Mouse (Mus musculus) lung, postnatal 10 days (tissue): ENCODE measurements around the gene Mlx.

Experiments
- DNase-seq: peaks from one replicate; pipeline ENCODE4 v3.0.0; 2021

Mlx gene

GRCm38 (mm10) chr11:101086756-101087681 lies at the start of gene Mlx:
Mlx (plus strand) TSS chr11:101087277.
- peak; percentile 96 for DNase-seq

GRCm38 (mm10) chr11:101037795-101038194 lies 49.3 kb upstream of the Mlx start:
- no peak for DNase-seq

- no peak for DNase-seq
These were observed 41.3 kb upstream of the Mlx start for GRCm38 (mm10) chr11:101045826-101046225.

GRCm38 (mm10) chr11:101046440-101046839 lies 40.6 kb upstream of the Mlx start:
- no peak for DNase-seq

- DNase-seq = no peak
These were observed 39.6 kb upstream of the Mlx start for GRCm38 (mm10) chr11:101047502-101047901.

- DNase-seq = no peak
These were observed 36.7 kb upstream of the Mlx start for GRCm38 (mm10) chr11:101050359-101050758.

GRCm38 (mm10) chr11:101051051-101051493 lies 36.0 kb upstream of the Mlx start:
- DNase-seq = no peak

GRCm38 (mm10) chr11:101051617-101052016 lies 35.5 kb upstream of the Mlx start:
- DNase-seq = no peak

GRCm38 (mm10) chr11:101052751-101053473 lies 34.2 kb upstream of the Mlx start:
- DNase-seq = peak; percentile 62

- DNase-seq = no peak
These were observed 33.1 kb upstream of the Mlx start for GRCm38 (mm10) chr11:101053974-101054373.

GRCm38 (mm10) chr11:101055418-101055817 lies 31.7 kb upstream of the Mlx start:
- peak; percentile 40 for DNase-seq

GRCm38 (mm10) chr11:101056885-101057284 lies 30.2 kb upstream of the Mlx start:
- DNase-seq = peak; percentile 85

GRCm38 (mm10) chr11:101057860-101058259 lies 29.2 kb upstream of the Mlx start:
- peak; percentile 94 for DNase-seq

GRCm38 (mm10) chr11:101058726-101059125 lies 28.4 kb upstream of the Mlx start:
- no peak for DNase-seq

GRCm38 (mm10) chr11:101059473-101059872 lies 27.6 kb upstream of the Mlx start:
- DNase-seq = no peak

GRCm38 (mm10) chr11:101060126-101060525 lies 27.0 kb upstream of the Mlx start:
- DNase-seq = peak; percentile 88

- DNase-seq = no peak
These were observed 26.0 kb upstream of the Mlx start for GRCm38 (mm10) chr11:101061049-101061448.

GRCm38 (mm10) chr11:101062165-101062884 lies 24.8 kb upstream of the Mlx start:
- peak; percentile 75 for DNase-seq

GRCm38 (mm10) chr11:101062971-101063675 lies 24.0 kb upstream of the Mlx start:
- no peak for DNase-seq

GRCm38 (mm10) chr11:101063676-101064327 lies 23.3 kb upstream of the Mlx start:
- DNase-seq = peak; percentile 88

- DNase-seq = no peak
These were observed 22.6 kb upstream of the Mlx start for GRCm38 (mm10) chr11:101064462-101064861.

- DNase-seq = no peak
These were observed 22.1 kb upstream of the Mlx start for GRCm38 (mm10) chr11:101065002-101065401.
